Mouse (Mus musculus) intestine, embryonic 16.5 days (tissue): ENCODE measurements around the gene Kif11. TPM values are rescaled to one million over a fixed set of nuclear protein-coding genes. Genes with fewer than 3 reads are reported as not detected.

Source experiments
- ATAC-seq: fragments of 200-750 bp; cut with Nextera tagmentation; 2 replicates; pipeline ENCODE4 v1.8.0; 2017; ENCODE audit warnings: moderate TSS enrichment, moderate library complexity
- H3K27ac ChIP-seq: fragments of 300-500 bp; sonication (generic); 2 replicates; pipeline ENCODE4 v1.5.1; 2014; ENCODE audit warnings: mild to moderate bottlenecking, low read length
- H3K27me3 ChIP-seq: fragments of 300-500 bp; sonication (generic); replicated peaks from 2 replicates; pipeline ENCODE4 v1.6.1; 2014; ENCODE audit warnings: low read length, control low read depth, mixed read lengths; ENCODE audit not compliant: control insufficient read depth, insufficient read depth
- H3K36me3 ChIP-seq: fragments of 300-500 bp; sonication (generic); 2 replicates; pipeline ENCODE4 v1.6.1; 2014; ENCODE audit warnings: low read length, control low read depth; ENCODE audit not compliant: control insufficient read depth, insufficient read depth
- H3K4me1 ChIP-seq: fragments of 300-500 bp; sonication (generic); 2 replicates; pipeline ENCODE4 v1.6.1; 2014; ENCODE audit warnings: low read length, control low read depth, mixed read lengths; ENCODE audit not compliant: control insufficient read depth, insufficient read depth
- H3K4me2 ChIP-seq: fragments of 300-500 bp; sonication (generic); 2 replicates; pipeline ENCODE4 v1.6.1; 2014; ENCODE audit warnings: low read depth, low read length, control low read depth
- H3K4me3 ChIP-seq: fragments of 300-500 bp; sonication (generic); 2 replicates; pipeline ENCODE4 v1.5.1; 2014; ENCODE audit warnings: mild to moderate bottlenecking, low read length
- H3K9ac ChIP-seq: fragments of 300-500 bp; sonication (generic); 2 replicates; pipeline ENCODE4 v1.6.1; 2014; ENCODE audit warnings: low read depth, low read length
- H3K9me3 ChIP-seq: fragments of 300-500 bp; sonication (generic); 2 replicates; pipeline ENCODE4 v1.6.1; 2016; ENCODE audit warnings: low read length, control low read depth; ENCODE audit not compliant: control insufficient read depth
- WGBS: fragments of 180-500 bp; shearing (Covaris S2); extraction: QIAGEN DNeasy Blood & Tissue Kit; methylation state at CpG from one replicate; pipeline ENCODE4 v1.1.7; 2014; 5-methylcytosine and 5-hydroxymethylcytosine counted together
- polyA plus RNA-seq: library from polyadenylated mRNA; unstranded; fragments of >200 nt; fragmentation: Nextera tagmentation; extraction: Ambion mirVana; gene quantifications from 2 replicates; pipeline ENCODE4 v1.2.1, GENCODE M21; 2015

Gene Kif11
- polyA plus RNA-seq, 1 experiment from 2014 or later: 40.4 TPM

DNA sequence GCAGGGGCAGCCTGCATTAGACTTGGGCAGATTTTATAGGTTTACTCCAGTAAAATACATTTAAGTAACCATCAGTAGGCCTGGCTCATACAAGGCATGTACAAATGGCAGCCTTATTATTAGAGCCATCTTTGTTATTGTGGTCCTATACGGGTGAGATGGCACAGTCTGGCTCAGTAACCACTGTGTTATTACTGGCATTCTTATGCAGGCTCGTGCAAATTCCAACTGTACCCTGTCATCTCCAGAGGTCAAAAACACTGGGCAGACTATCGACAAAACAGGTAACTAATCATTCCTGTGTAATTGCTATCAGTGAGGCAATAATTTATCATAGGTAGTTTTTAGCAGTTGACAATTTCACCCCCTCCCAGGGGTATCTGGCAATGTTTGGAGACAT is 29.9 kb upstream of the Kif11 start:
- Histone ChIP-seq H3K4me1 (peaks cover 8% of the 10 kb centered on the region; the same call in 1 of the 2 replicates), H3K4me2 (no peak overlapping the region), H3K36me3 (no peaks in the 10 kb centered on the region), H3K27ac (no peak overlapping the region), H3K9ac (no peak overlapping the region), H3K9me3 (no peaks in the 10 kb centered on the region), H3K4me3 (no peak overlapping the region), H3K27me3 (no peaks in the 10 kb centered on the region)
- WGBS: 62% methylated on average over 3 of the region's 3 CpGs
- ATAC-seq: no peak

DNA sequence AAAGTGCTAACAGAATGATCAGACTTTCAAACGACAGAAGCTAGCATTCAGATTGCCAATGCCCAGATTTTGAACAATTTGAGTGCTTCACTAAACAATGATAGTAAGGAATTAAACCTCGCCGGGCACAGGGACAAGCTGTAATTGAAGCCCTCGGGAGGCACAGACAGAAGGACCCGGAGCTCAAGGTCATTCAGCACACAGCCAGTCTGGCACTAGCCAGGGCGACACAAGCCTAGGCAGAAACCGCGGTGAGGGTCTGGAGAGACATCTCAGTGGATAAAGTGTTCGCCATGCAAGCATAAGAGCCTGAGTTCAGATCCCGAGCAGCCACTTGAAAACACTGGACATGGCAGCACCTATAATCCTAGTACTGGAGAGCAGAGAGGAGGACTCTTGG is 27.9 kb upstream of the Kif11 start:
- H3K36me3 ChIP-seq: no peaks in the 10 kb centered on the region
- H3K27me3 ChIP-seq: no peaks in the 10 kb centered on the region
- 83% methylated on average over 10 of the region's 10 CpGs for WGBS
- peaks cover 8% of the 10 kb centered on the region; the same call in 1 of the 2 replicates for H3K4me1 ChIP-seq
- peak overlapping the region; percentile 17; the same call in 1 of the 2 replicates for H3K27ac ChIP-seq
- no peak overlapping the region for H3K4me3 ChIP-seq
- no peak overlapping the region for H3K9ac ChIP-seq
- no peak overlapping the region for H3K4me2 ChIP-seq
- ATAC-seq: no peak
- no peaks in the 10 kb centered on the region for H3K9me3 ChIP-seq

DNA sequence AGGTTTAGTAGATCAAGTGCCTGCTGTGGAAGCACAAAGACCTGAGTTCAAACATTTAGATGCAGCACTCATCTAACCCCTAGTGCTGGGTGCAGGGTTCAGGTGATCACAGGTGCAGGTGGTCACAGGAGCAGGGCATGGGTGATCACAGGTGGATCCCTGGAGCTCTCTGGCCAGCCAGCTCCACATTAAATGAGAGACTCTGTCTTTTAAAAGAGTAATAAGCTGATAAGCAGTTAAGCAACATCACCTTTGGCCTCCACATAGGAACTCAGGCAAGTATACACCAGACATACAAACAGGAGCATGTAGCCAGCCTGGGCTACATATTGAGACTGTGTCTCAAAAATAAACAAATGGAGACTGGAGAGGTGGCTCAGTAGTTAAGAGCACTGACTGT is 27.3 kb upstream of the Kif11 start:
- Histone ChIP-seq H3K4me2 (no peak overlapping the region), H3K9me3 (no peaks in the 10 kb centered on the region), H3K9ac (no peak overlapping the region), H3K27me3 (no peaks in the 10 kb centered on the region), H3K4me3 (no peak overlapping the region), H3K36me3 (no peaks in the 10 kb centered on the region), H3K4me1 (peaks cover 8% of the 10 kb centered on the region; the same call in 1 of the 2 replicates), H3K27ac (peak overlapping the region; percentile 17; the same call in 1 of the 2 replicates)
- ATAC-seq: peak; percentile 82

DNA sequence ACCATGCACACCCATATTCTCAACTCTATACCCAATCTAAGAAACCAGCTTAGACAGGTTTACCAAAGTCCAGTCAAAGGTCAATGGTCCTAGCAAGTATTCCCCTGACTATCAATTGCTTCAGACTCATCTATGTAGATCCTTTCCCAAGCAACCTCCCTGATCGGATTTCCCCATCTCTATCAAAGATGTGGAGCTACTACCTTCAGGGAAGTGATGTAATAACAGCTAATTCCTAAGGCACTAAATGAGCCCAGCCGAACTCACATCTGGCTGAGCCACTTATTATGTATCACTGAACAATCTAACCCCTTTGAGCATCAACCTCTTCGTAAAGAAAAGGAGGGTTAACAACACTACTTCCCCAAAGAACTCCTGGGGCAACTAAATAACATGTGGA is 23.4 kb upstream of the Kif11 start:
- no peaks in the 10 kb centered on the region for H3K36me3 ChIP-seq
- H3K4me1 ChIP-seq: peaks cover 5% of the 10 kb centered on the region; the same call in 1 of the 2 replicates
- no peaks in the 10 kb centered on the region for H3K27me3 ChIP-seq
- no peak for ATAC-seq
- H3K4me2 ChIP-seq: no peak overlapping the region
- H3K27ac ChIP-seq: no peak overlapping the region
- 91% methylated on average over 3 of the region's 3 CpGs for WGBS
- H3K9me3 ChIP-seq: no peaks in the 10 kb centered on the region
- H3K9ac ChIP-seq: no peak overlapping the region
- no peak overlapping the region for H3K4me3 ChIP-seq

DNA sequence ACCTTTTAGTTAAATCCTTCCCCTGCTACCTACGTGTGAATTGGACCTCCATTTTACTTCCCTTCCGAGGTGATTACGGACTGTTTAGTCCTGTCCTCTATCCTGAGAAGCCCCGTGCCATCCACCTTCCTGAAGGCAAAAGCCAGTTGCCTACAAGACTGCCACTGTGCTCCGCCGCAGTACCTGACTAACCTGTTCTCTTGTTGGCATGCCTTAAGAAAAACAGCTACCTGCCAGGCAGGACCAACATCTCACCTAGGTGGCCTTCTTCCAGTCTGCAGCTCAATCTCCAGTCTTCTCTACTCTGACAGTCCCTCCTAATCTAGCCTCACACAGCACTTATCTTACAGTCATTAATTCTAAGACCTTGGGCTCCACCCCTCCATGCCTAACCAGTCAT is 22.9 kb upstream of the Kif11 start:
- ATAC-seq: no peak
- Histone ChIP-seq H3K4me1 (peaks cover 3% of the 10 kb centered on the region; the same call in 1 of the 2 replicates), H3K27me3 (no peaks in the 10 kb centered on the region), H3K36me3 (no peaks in the 10 kb centered on the region), H3K9ac (no peak overlapping the region), H3K27ac (no peak overlapping the region), H3K4me3 (no peak overlapping the region), H3K9me3 (no peaks in the 10 kb centered on the region), H3K4me2 (no peak overlapping the region)
- WGBS: 93% methylated on average over 6 of the region's 6 CpGs

GRCm38 (mm10) chr19:37360044-37360443 is 16.2 kb upstream of the Kif11 start:
- no peak for ATAC-seq

GRCm38 (mm10) chr19:37362545-37362944 is 13.7 kb upstream of the Kif11 start:
- ATAC-seq: no peak
- no peaks in the 10 kb centered on the region for H3K4me1 ChIP-seq
- no peaks in the 10 kb centered on the region for H3K36me3 ChIP-seq
- H3K9ac ChIP-seq: no peak overlapping the region
- H3K27ac ChIP-seq: no peak overlapping the region
- H3K4me3 ChIP-seq: no peak overlapping the region
- no peak overlapping the region for H3K4me2 ChIP-seq
- WGBS: 45% methylated on average over 5 of the region's 5 CpGs
- no peaks in the 10 kb centered on the region for H3K27me3 ChIP-seq
- no peaks in the 10 kb centered on the region for H3K9me3 ChIP-seq

More at GRCm38 (mm10) chr19:37360044-37360443, 16.2 kb upstream of the Kif11 start:
- no peak overlapping the region for H3K4me2 ChIP-seq
- no peaks in the 10 kb centered on the region for H3K9me3 ChIP-seq
- no peaks in the 10 kb centered on the region for H3K36me3 ChIP-seq
- H3K4me1 ChIP-seq: no peaks in the 10 kb centered on the region
- H3K27ac ChIP-seq: no peak overlapping the region
- WGBS: 54% methylated on average over 5 of the region's 5 CpGs
- H3K27me3 ChIP-seq: no peaks in the 10 kb centered on the region
- no peak overlapping the region for H3K9ac ChIP-seq
- no peak overlapping the region for H3K4me3 ChIP-seq

GRCm38 (mm10) chr19:37363128-37363939 is 12.9 kb upstream of the Kif11 start:
- Histone ChIP-seq H3K4me3 (no peak overlapping the region), H3K9me3 (no peaks in the 10 kb centered on the region), H3K27me3 (no peaks in the 10 kb centered on the region), H3K9ac (no peak overlapping the region), H3K27ac (no peak overlapping the region), H3K4me2 (no peak overlapping the region), H3K36me3 (no peaks in the 10 kb centered on the region), H3K4me1 (no peaks in the 10 kb centered on the region)
- 73% methylated on average over 11 of the region's 11 CpGs for WGBS
- ATAC-seq: no peak

DNA sequence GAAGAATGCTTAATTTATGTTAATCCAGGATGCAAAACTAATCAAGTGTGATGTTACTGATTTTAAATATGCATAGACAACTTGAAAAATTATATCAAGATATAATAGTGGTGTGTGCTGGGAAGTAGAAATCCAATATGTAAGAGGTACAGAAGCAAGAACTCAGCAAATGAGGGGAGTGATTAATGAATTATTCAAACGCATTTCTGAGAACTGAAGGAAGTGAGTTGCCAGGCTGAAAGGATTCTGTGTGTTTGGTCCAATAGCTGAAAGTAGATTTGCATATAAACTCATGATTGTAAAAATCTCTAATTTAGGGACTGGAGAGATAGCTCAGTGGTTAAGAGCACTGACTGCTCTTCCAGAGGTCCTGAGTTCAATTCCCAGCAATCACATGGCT is 7.2 kb upstream of the Kif11 start:
- H3K4me1 ChIP-seq: no peaks in the 10 kb centered on the region
- H3K4me2 ChIP-seq: no peak overlapping the region
- no peak overlapping the region for H3K27ac ChIP-seq
- H3K27me3 ChIP-seq: no peaks in the 10 kb centered on the region
- no peak for ATAC-seq
- H3K36me3 ChIP-seq: no peaks in the 10 kb centered on the region
- no peak overlapping the region for H3K9ac ChIP-seq
- no peak overlapping the region for H3K4me3 ChIP-seq
- WGBS: 68% methylated on average over 1 of the region's 1 CpGs
- H3K9me3 ChIP-seq: no peaks in the 10 kb centered on the region
